Mouse (Mus musculus) G1E (cell line): ENCODE results near the gene L3mbtl2. TPM values are rescaled to one million over a fixed set of nuclear protein-coding genes. Genes with fewer than 3 reads are reported as not detected.

Experiments
- ATAC-seq: 2 replicates; pipeline ENCODE4 v1.8.0; 2016; ENCODE audit warnings: mild to moderate bottlenecking; ENCODE audit not compliant: insufficient number of reproducible peaks, poor library complexity, low FRiP score, severe bottlenecking; ENCODE audit errors: extremely low read depth
- DNase-seq: peaks from one replicate; pipeline ENCODE4 v3.0.0; 2012; ENCODE audit warnings: low spot score
- H3K27me3 ChIP-seq: 2 replicates; pipeline ENCODE4 v1.6.1; 2012; ENCODE audit warnings: mild to moderate bottlenecking, low read length, inconsistent platforms; ENCODE audit not compliant: insufficient read depth
- H3K36me3 ChIP-seq: replicated peaks from 2 replicates; pipeline ENCODE3; 2012; ENCODE audit warnings: mild to moderate bottlenecking, inconsistent platforms
- H3K4me1 ChIP-seq: 2 replicates; pipeline ENCODE4 v1.6.1; 2012; ENCODE audit warnings: low read depth, low read length, inconsistent platforms, mixed read lengths; ENCODE audit not compliant: insufficient read depth
- H3K4me3 ChIP-seq: 2 replicates; pipeline ENCODE4 v1.5.1; 2012; ENCODE audit warnings: low read depth, mild to moderate bottlenecking, inconsistent platforms, low read length, moderate library complexity, mixed read lengths
- H3K9me3 ChIP-seq: replicated peaks from 2 replicates; pipeline ENCODE4 v1.6.1; 2012; ENCODE audit warnings: inconsistent platforms
- CTCF ChIP-seq: IDR thresholded peaks from 2 replicates; pipeline ENCODE4 v1.5.1; 2012; ENCODE audit warnings: low read depth, low read length, inconsistent platforms, mixed read lengths
- GATA1 ChIP-seq: IDR thresholded peaks from 2 replicates; pipeline ENCODE4 v1.6.1; 2012; ENCODE audit warnings: borderline replicate concordance, low read length, inconsistent platforms, mixed read lengths
- GATA2 ChIP-seq: IDR thresholded peaks from 2 replicates; pipeline ENCODE4 v1.6.1; 2012; ENCODE audit warnings: low read depth, low read length, inconsistent platforms, borderline replicate concordance
- POLR2AphosphoS5 ChIP-seq: IDR thresholded peaks from 2 replicates; pipeline ENCODE4 v1.6.1; 2012; ENCODE audit warnings: low read depth, low read length, inconsistent platforms; ENCODE audit not compliant: insufficient replicate concordance
- TAL1 ChIP-seq: conservative IDR thresholded peaks from 2 replicates; pipeline ENCODE4 v1.6.1; 2012; ENCODE audit warnings: low read depth, low read length, inconsistent platforms, mixed read lengths
- polyA plus RNA-seq: library from polyadenylated mRNA; stranded (reverse); fragments of >175 nt; gene quantifications from 2 replicates; pipeline ENCODE4 v1.2.3, GENCODE M21; 2012
- total RNA-seq, 2 experiments: library from RNA; stranded (forward) in 1 of 2; stranded (reverse) in 1 of 2; fragments of 200-1000 nt in 1 of 2; fragments of >200 nt in 1 of 2; fragmentation: Nextera tagmentation in 1 of 2; gene quantifications; 2 replicates each; pipeline ENCODE4 v1.2.3; 2014 to 2017

The L3mbtl2 gene
- 39.9 and 82.0 TPM in 2 replicates for total RNA-seq (2014; fragmentation: Nextera tagmentation)
- 35.0 and 36.5 TPM in 2 replicates for total RNA-seq (2017)
- polyA plus RNA-seq, result 13.8 and 21.8 TPM in 2 replicates

DNA sequence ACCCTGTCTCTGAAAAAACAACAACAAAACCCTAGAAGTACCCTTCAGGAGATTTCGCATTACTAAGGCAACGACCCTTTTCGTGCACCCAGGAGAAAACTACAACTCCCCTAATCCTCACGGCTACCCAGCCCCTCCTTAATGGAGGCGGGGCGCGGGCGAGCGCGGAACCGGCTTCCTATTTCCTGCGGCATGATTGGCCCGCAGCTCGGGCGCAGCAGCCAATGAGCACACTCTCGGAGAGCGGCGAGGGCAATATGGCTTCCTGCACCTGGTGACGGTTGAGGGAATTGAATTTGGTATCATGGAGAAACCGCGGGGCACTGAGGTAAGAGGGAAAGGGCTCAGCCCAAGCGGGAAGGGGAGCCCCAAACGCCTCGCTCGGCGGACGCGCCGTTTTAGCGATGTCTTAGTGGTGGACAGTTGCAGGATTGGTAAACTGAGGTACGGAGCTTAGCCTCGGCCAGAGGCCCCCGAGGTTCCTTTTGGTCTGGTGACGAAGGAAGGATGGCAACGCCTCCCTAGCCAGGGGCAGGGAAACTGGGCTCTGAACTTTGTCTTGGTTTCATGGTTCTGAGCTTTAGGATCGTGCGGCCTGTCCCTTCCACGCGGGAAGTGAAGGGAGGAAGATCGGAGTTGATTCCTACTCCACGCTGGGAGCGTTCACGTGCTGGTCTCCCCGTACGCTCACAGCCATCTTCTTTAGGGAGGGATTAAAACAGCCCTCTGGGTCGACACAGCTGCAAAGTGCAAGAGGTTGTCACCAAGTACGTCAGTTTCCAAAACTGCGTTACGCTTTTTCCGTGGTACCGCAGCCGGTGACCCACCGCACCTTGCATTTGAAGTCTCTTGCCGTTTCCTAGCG, at the start of gene L3mbtl2:
Gene L3mbtl2, plus strand, starts transcription at position 193 of the 865 bp plus-strand sequence.
- ATAC-seq (peak; percentile 95), DNase-seq (peak; percentile 95)
- no peak for TF ChIP-seq CTCF
- no peak for TF ChIP-seq POLR2AphosphoS5
- TF ChIP-seq GATA1, result no peak
- TF ChIP-seq TAL1, result no peak
- no peak for TF ChIP-seq GATA2
- Histone ChIP-seq H3K9me3 (no peaks in the 10 kb centered on the region), H3K27me3 (peaks cover 3% of the 10 kb centered on the region; the same call in 1 of the 2 replicates), H3K36me3 (peaks cover 22% of the 10 kb centered on the region), H3K4me1 (peaks cover 26% of the 10 kb centered on the region), H3K4me3 (peak within 1 kb of the TSS; percentile 84)

- ATAC-seq (no peak), DNase-seq (no peak)
- Histone ChIP-seq H3K4me1 (peaks cover 3% of the 10 kb centered on the region; the same call in 1 of the 2 replicates), H3K36me3 (peaks cover 71% of the 10 kb centered on the region), H3K4me3 (no peak overlapping the region), H3K27me3 (peaks cover under 1% of the 10 kb centered on the region; the same call in 1 of the 2 replicates), H3K9me3 (no peaks in the 10 kb centered on the region)
- no peak for TF ChIP-seq POLR2AphosphoS5
- no peak for TF ChIP-seq GATA2
- TF ChIP-seq TAL1, result no peak
- TF ChIP-seq GATA1, result no peak
- TF ChIP-seq CTCF, result no peak
Observed at GRCm38 (mm10) chr15:81649516-81650455, 13.9 kb upstream of the L3mbtl2 start.

GRCm38 (mm10) chr15:81650636-81651035, 13.1 kb upstream of the L3mbtl2 start:
- TF ChIP-seq GATA2 (no peak), CTCF (no peak), POLR2AphosphoS5 (no peak), TAL1 (no peak), GATA1 (no peak)
- Histone ChIP-seq H3K4me1 (peaks cover 3% of the 10 kb centered on the region; the same call in 1 of the 2 replicates), H3K4me3 (no peak overlapping the region), H3K36me3 (peaks cover 63% of the 10 kb centered on the region), H3K9me3 (no peaks in the 10 kb centered on the region), H3K27me3 (peaks cover 3% of the 10 kb centered on the region; the same call in 1 of the 2 replicates)
- no peak for ATAC-seq
- DNase-seq, result no peak

GRCm38 (mm10) chr15:81661701-81662100, 2.0 kb upstream of the L3mbtl2 start:
- ATAC-seq (no peak), DNase-seq (no peak)
- peaks cover under 1% of the 10 kb centered on the region for H3K36me3 ChIP-seq
- H3K9me3 ChIP-seq, result no peaks in the 10 kb centered on the region
- no peak for TF ChIP-seq TAL1
- TF ChIP-seq GATA1, result no peak
- TF ChIP-seq GATA2, result no peak
- no peak for TF ChIP-seq POLR2AphosphoS5
- no peak for TF ChIP-seq CTCF
- H3K4me1 ChIP-seq, result peaks cover 20% of the 10 kb centered on the region
- no peak overlapping the region for H3K4me3 ChIP-seq
- H3K27me3 ChIP-seq, result peaks cover 6% of the 10 kb centered on the region

- Histone ChIP-seq H3K4me1 (peaks cover 26% of the 10 kb centered on the region), H3K36me3 (peaks cover 16% of the 10 kb centered on the region), H3K9me3 (no peaks in the 10 kb centered on the region), H3K4me3 (peak overlapping the region; percentile 84; the same call in 1 of the 2 replicates), H3K27me3 (peaks cover 4% of the 10 kb centered on the region)
- TF ChIP-seq POLR2AphosphoS5, result no peak
- TF ChIP-seq CTCF, result no peak
- TF ChIP-seq GATA1, result no peak
- no peak for TF ChIP-seq TAL1
- no peak for TF ChIP-seq GATA2
- ATAC-seq, result no peak
- no peak for DNase-seq
Observed at GRCm38 (mm10) chr15:81663281-81663680, 408 bp upstream of the L3mbtl2 start.
